Mouse (Mus musculus) midbrain, embryonic 15.5 days (tissue): Measurements from ENCODE around the gene Olfr957. TPM values are rescaled to one million over a fixed set of nuclear protein-coding genes. Genes with fewer than 3 reads are reported as not detected.

Source experiments
- ATAC-seq: fragments of 200-750 bp; cut with Nextera tagmentation; replicated peaks from 2 replicates; pipeline ENCODE4 v1.8.0; 2017; ENCODE audit warnings: moderate TSS enrichment
- H3K27ac ChIP-seq: fragments of 300-500 bp; sonication (generic); 2 replicates; pipeline ENCODE4 v1.5.1; 2015; ENCODE audit warnings: mild to moderate bottlenecking, inconsistent platforms
- H3K27me3 ChIP-seq: fragments of 300-500 bp; sonication (generic); replicated peaks from 2 replicates; pipeline ENCODE4 v1.6.1; 2015; ENCODE audit warnings: inconsistent platforms
- H3K36me3 ChIP-seq: fragments of 300-500 bp; sonication (generic); replicated peaks from 2 replicates; pipeline ENCODE4 v1.6.1; 2015; ENCODE audit warnings: inconsistent platforms
- H3K4me1 ChIP-seq: fragments of 300-500 bp; sonication (generic); 2 replicates; pipeline ENCODE4 v1.6.1; 2015; ENCODE audit warnings: inconsistent platforms
- H3K4me2 ChIP-seq: fragments of 300-500 bp; sonication (generic); 2 replicates; pipeline ENCODE4 v1.6.1; 2015; ENCODE audit warnings: inconsistent platforms, mild to moderate bottlenecking, moderate library complexity
- H3K4me3 ChIP-seq: fragments of 300-500 bp; sonication (generic); 2 replicates; pipeline ENCODE4 v1.5.1; 2015; ENCODE audit warnings: mild to moderate bottlenecking, inconsistent platforms
- H3K9ac ChIP-seq: fragments of 300-500 bp; sonication (generic); 2 replicates; pipeline ENCODE4 v1.6.1; 2015; ENCODE audit warnings: mild to moderate bottlenecking, inconsistent platforms
- H3K9me3 ChIP-seq: fragments of 300-500 bp; sonication (generic); 2 replicates; pipeline ENCODE4 v1.6.1; 2016; ENCODE audit warnings: inconsistent platforms
- WGBS: fragments of 180-500 bp; shearing (Covaris S2); methylation state at CpG from one replicate; pipeline ENCODE4 v1.1.7; 2015; ENCODE audit warnings: mixed read lengths; 5-methylcytosine and 5-hydroxymethylcytosine counted together
- polyA plus RNA-seq: library from polyadenylated mRNA; unstranded; fragments of >200 nt; fragmentation: Nextera tagmentation; extraction: Ambion mirVana; gene quantifications from 2 replicates; pipeline ENCODE4 v1.2.1, GENCODE M21; 2015

The Olfr957 gene
- polyA plus RNA-seq, result not detected in 2 replicates

DNA sequence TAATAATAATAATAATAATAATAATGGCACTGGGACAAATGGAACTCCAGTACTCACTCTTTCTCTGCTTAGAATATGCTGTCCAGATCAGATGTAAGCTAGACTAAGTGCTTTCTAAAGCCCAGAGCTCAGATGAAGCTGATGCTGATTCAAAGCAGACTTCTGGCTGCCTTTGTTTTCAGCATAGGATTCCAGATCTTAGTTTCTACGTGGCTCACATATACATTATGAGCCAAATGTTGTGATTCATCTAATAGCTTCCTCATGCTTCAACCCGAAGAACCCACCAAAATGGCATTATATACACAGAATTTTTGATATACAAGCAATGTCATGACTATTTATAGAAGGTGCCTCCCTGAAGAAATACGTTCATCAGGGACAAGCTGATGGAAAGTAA lies at the start of gene Olfr957:
Gene Olfr957, minus strand, starts transcription at position 279 of the 400 bp plus-strand sequence.
- Histone ChIP-seq H3K27ac (no peak within 1 kb of the TSS), H3K4me1 (no peaks in the 10 kb centered on the region), H3K9me3 (no peaks in the 10 kb centered on the region), H3K4me2 (no peak within 1 kb of the TSS), H3K4me3 (no peak within 1 kb of the TSS), H3K36me3 (no peaks in the 10 kb centered on the region), H3K9ac (no peak within 1 kb of the TSS), H3K27me3 (no peaks in the 10 kb centered on the region)
- ATAC-seq, result no peak
- 76% methylated on average over 3 of the region's 3 CpGs for WGBS

GRCm38 (mm10) chr9:39558349-39558647 lies 42.7 kb upstream of the Olfr957 start:
- Histone ChIP-seq H3K27me3 (no peaks in the 10 kb centered on the region), H3K27ac (peak overlapping the region; percentile 89), H3K36me3 (no peaks in the 10 kb centered on the region), H3K4me3 (no peak overlapping the region), H3K9ac (no peak overlapping the region), H3K4me1 (peaks cover 7% of the 10 kb centered on the region; the same call in 1 of the 2 replicates), H3K4me2 (no peak overlapping the region), H3K9me3 (no peaks in the 10 kb centered on the region)
- ATAC-seq, result peak; percentile 71

DNA sequence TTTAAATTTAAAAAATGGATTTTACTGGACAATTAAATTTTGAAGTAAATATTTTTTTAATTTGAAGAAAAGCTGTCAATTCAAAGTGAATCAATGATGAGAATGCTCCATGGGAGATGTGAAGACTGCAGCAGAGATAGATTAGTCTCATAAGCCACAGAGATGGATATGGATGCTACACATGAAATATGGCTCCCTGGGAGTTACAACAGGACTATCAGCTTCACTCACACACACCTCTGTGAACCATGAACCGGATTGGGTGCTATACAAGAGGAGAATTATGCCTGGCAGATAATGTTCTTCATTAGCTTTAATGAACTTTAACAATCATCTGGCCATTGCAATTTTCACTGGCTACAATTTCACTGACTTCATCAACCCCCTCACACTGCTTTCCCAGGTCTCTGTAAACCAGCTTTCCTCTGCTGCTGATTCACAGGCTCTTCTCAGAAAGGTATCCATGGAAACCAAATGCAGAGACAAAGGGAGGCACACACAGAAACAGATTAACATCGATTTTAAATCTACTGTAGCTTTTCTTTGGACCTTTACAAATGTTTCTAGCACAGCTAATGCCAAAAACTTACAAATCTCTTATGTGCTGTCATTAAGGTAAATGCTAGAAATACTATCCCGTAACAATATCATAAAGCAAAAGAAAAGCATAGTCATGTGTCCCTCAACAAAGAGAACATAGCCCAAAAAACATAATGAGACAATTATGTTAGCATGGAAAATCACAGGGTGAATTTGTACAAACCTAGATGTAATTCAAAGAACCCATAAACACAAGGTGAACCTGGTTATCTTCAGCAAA lies 42.1 kb upstream of the Olfr957 start:
- peak overlapping the region; percentile 89 for H3K27ac ChIP-seq
- H3K4me3 ChIP-seq, result no peak overlapping the region
- H3K27me3 ChIP-seq, result no peaks in the 10 kb centered on the region
- no peak overlapping the region for H3K9ac ChIP-seq
- no peaks in the 10 kb centered on the region for H3K36me3 ChIP-seq
- peak; percentile 96 for ATAC-seq
- peaks cover 7% of the 10 kb centered on the region; the same call in 1 of the 2 replicates for H3K4me1 ChIP-seq
- no peaks in the 10 kb centered on the region for H3K9me3 ChIP-seq
- H3K4me2 ChIP-seq, result peak overlapping the region; percentile 18; the same call in 1 of the 2 replicates
- 16% methylated on average over 3 of the region's 3 CpGs for WGBS

DNA sequence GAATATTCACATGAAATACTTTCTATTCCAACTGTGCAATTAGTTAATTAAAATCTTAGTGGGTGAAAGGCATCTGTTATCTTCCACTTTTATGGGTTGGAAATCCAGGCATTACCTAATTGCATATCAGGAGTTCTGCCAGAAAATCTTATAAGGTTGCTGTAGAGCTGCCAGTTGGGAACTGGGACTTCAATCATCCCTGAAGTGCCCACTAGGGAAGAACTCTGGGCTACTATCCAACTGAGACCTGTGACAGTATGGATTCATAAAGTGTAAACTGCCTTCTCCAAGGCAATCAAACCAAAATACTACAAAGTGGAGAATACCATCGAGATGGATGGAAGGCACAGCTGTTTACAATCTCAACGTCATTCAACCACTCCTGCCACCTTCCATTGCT lies 38.3 kb upstream of the Olfr957 start, which contains the start of gene Olfr958:
Gene Olfr958, minus strand, starts transcription at position 109 of the 400 bp plus-strand sequence.
- 67% methylated on average over 2 of the region's 2 CpGs for WGBS
- no peak within 1 kb of the TSS for H3K9ac ChIP-seq
- H3K4me2 ChIP-seq, result no peak within 1 kb of the TSS
- peaks cover 7% of the 10 kb centered on the region; the same call in 1 of the 2 replicates for H3K4me1 ChIP-seq
- H3K4me3 ChIP-seq, result no peak within 1 kb of the TSS
- H3K27me3 ChIP-seq, result no peaks in the 10 kb centered on the region
- no peak for ATAC-seq
- H3K27ac ChIP-seq, result no peak within 1 kb of the TSS
- H3K9me3 ChIP-seq, result no peaks in the 10 kb centered on the region
- no peaks in the 10 kb centered on the region for H3K36me3 ChIP-seq

DNA sequence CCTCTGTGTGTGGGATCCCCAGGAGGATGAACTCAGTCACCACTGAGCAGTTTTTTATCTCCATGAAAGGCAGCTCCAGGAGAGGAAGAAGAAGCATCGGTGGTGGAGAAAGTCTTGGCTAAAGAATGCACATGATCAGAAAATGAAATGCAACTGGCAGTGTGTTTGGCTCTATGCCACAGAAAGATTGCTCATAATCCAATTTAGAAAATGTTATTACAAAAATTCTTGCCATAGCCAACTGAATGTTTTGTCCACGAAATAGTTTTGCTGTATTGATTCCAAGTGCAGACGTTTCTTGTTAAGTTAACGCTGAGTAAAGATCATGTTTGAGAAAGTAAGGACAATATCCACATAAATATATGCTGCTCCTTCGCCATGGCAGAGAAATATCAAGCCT lies 35.2 kb upstream of the Olfr957 start:
- H3K27me3 ChIP-seq, result no peaks in the 10 kb centered on the region
- ATAC-seq, result no peak

GRCm38 (mm10) chr9:39523616-39524285 lies 8.1 kb upstream of the Olfr957 start:
- no peaks in the 10 kb centered on the region for H3K9me3 ChIP-seq
- H3K27me3 ChIP-seq, result no peaks in the 10 kb centered on the region
- H3K36me3 ChIP-seq, result no peaks in the 10 kb centered on the region
- H3K4me1 ChIP-seq, result no peaks in the 10 kb centered on the region
- no peak for ATAC-seq
- no peak overlapping the region for H3K9ac ChIP-seq
- H3K4me2 ChIP-seq, result no peak overlapping the region
- no peak overlapping the region for H3K4me3 ChIP-seq
- no peak overlapping the region for H3K27ac ChIP-seq
- 84% methylated on average over 1 of the region's 1 CpGs for WGBS

More for the DNA sequence above, 35.2 kb upstream of the Olfr957 start:
- Histone ChIP-seq H3K4me1 (no peaks in the 10 kb centered on the region), H3K4me2 (no peak overlapping the region), H3K36me3 (no peaks in the 10 kb centered on the region), H3K4me3 (no peak overlapping the region), H3K27ac (no peak overlapping the region), H3K9ac (no peak overlapping the region), H3K9me3 (no peaks in the 10 kb centered on the region)
- WGBS, result 72% methylated on average over 5 of the region's 5 CpGs

GRCm38 (mm10) chr9:39518595-39518994 lies 3.0 kb upstream of the Olfr957 start:
- Histone ChIP-seq H3K4me1 (no peaks in the 10 kb centered on the region), H3K9ac (no peak overlapping the region), H3K4me2 (no peak overlapping the region), H3K9me3 (no peaks in the 10 kb centered on the region), H3K27ac (no peak overlapping the region), H3K4me3 (no peak overlapping the region), H3K27me3 (no peaks in the 10 kb centered on the region), H3K36me3 (no peaks in the 10 kb centered on the region)
- ATAC-seq, result no peak

GRCm38 (mm10) chr9:39509412-39509811 lies 6.2 kb downstream of the Olfr957 start:
- H3K4me2 ChIP-seq, result no peak overlapping the region
- H3K9ac ChIP-seq, result no peak overlapping the region
- no peaks in the 10 kb centered on the region for H3K27me3 ChIP-seq
- H3K4me3 ChIP-seq, result no peak overlapping the region
- peak; percentile 70 for ATAC-seq
- peaks cover 4% of the 10 kb centered on the region; the same call in 1 of the 2 replicates for H3K4me1 ChIP-seq
- no peak overlapping the region for H3K27ac ChIP-seq
- no peaks in the 10 kb centered on the region for H3K9me3 ChIP-seq
- no peaks in the 10 kb centered on the region for H3K36me3 ChIP-seq
- 79% methylated on average over 9 of the region's 9 CpGs for WGBS

- ATAC-seq, result peak; percentile 92
- Histone ChIP-seq H3K9ac (no peak overlapping the region), H3K4me1 (peaks cover 4% of the 10 kb centered on the region; the same call in 1 of the 2 replicates), H3K27ac (no peak overlapping the region), H3K9me3 (no peaks in the 10 kb centered on the region), H3K27me3 (no peaks in the 10 kb centered on the region), H3K4me2 (no peak overlapping the region), H3K36me3 (no peaks in the 10 kb centered on the region), H3K4me3 (no peak overlapping the region)
- WGBS, result 8% methylated on average over 6 of the region's 6 CpGs
These were observed 6.6 kb downstream of the Olfr957 start for GRCm38 (mm10) chr9:39508998-39509397.

GRCm38 (mm10) chr9:39493895-39494294 lies 21.7 kb downstream of the Olfr957 start, which contains the start of gene Olfr44:
Gene Olfr44, minus strand, starts transcription at chr9:39493995.
- Histone ChIP-seq H3K9me3 (no peaks in the 10 kb centered on the region), H3K36me3 (no peaks in the 10 kb centered on the region), H3K4me1 (no peaks in the 10 kb centered on the region), H3K27ac (no peak within 1 kb of the TSS), H3K4me3 (no peak within 1 kb of the TSS), H3K9ac (no peak within 1 kb of the TSS), H3K4me2 (no peak within 1 kb of the TSS), H3K27me3 (no peaks in the 10 kb centered on the region)
- ATAC-seq, result no peak
- 96% methylated on average over 2 of the region's 2 CpGs for WGBS

DNA sequence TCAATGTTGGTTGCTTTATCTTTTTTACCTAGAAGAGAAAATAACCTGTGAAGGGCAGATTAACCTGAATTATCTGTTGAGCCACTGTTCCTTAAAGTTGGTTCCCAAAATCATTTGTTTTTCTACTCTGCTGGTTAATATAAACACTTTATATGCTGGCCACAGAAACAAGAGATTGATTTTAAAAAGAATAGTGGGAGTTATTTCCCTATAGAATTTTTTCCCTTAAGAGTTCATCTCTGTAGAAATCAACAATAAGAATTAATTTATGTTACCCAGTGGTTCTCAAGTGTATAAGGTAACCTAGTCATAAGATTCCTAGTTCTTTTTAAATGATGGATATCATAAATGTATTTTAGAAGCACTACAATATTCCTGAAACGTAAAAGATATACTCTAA lies 43.8 kb downstream of the Olfr957 start, which contains the start of gene Olfr955:
Gene Olfr955, minus strand, starts transcription at position 101 of the 400 bp plus-strand sequence.
- no peak within 1 kb of the TSS for H3K4me2 ChIP-seq
- no peak for ATAC-seq
- no peaks in the 10 kb centered on the region for H3K36me3 ChIP-seq
- WGBS, result 42% methylated on average over 1 of the region's 1 CpGs
- no peak within 1 kb of the TSS for H3K9ac ChIP-seq
- H3K27me3 ChIP-seq, result no peaks in the 10 kb centered on the region
- no peaks in the 10 kb centered on the region for H3K4me1 ChIP-seq
- no peaks in the 10 kb centered on the region for H3K9me3 ChIP-seq
- H3K27ac ChIP-seq, result no peak within 1 kb of the TSS
- H3K4me3 ChIP-seq, result no peak within 1 kb of the TSS
